Mouse (Mus musculus) thymus, postnatal 25 days (tissue): ENCODE results near the gene Krt17.
"Not testable (repeated sequence)": the region's sequence is repeated elsewhere in the genome, so short reads cannot be mapped to it uniquely, and the experiment has no call there.

Experiments used
- DNase-seq: peaks from one replicate; pipeline ENCODE4 v3.0.0; 2022

The Krt17 gene

DNA sequence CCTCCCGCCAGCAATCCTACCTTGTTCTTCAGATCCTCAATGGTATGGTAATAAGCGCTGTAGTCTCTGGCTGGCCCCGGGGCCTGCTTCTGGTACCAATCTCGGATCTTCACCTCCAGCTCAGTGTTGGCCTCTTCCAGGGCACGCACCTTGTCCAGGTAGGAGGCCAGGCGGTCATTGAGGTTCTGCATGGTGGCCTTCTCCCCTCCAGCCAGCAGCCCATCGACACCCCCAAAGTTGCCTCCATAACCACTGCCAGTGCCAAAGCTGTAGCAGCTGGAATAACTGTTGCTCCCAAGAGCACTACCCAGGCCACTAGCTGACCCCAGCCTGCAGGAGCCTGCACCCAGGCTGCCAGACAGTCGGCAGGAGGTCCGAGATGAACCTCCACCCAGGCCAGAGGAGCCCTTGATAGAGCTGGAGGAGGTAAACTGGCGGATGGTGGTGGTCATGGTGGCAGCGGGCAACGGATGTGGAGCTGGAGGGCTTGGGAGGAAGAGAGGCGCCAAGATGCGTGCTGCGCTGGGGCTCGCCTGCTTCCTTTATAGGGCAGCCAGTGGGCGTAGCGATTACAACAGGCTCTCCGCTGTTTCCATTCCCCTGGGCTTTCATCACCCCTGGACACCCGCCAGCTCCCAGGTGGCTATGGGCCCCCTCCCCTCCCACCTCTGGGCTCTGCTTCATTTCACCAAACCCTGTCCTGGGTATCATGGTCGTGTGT is at the start of gene Krt17:
TSS of gene Krt17 (minus strand) at position 516 of the 721 bp plus-strand sequence.
- DNase-seq = no peak

DNA sequence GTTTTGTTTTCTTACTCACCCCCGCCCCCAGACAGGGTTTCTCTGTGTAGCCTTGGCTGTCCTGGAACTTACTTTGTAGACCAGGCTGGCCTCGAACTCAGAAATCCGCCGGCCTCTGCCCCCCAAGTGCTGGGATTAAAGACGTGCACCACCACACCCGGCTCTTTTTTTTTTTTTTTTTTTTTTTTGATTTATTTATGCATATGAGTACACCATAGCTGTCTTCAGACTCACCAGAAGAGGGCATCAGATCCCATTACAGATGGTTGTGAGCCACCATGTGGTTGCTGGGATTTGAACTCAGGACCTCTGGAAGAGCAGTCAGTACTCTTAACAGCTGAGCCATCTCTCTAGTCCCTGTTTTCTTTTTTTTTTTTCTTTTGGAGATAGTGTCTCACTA is 47.8 kb upstream of the Krt17 start:
- not testable (repeated sequence) for DNase-seq

DNA sequence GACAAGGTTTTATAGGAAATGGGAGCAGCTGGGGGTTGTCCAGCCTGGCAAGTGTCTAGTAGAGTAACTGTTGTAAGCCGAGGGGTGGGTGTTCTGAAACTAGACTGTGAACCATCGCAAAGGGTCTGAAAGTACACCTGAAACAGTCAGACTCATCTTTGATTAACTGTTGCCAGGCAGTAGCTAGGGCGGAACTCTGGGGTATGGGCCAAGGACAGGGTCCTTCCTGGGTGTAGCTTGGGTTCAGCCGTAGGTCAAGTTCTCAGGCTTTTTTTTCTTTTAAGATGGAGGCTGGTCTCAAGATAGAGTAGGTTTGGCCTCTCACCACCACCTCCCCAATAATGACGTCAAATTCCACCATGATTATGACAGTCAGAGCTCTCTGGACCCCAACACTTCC is 47.1 kb upstream of the Krt17 start:
- no peak for DNase-seq

DNA sequence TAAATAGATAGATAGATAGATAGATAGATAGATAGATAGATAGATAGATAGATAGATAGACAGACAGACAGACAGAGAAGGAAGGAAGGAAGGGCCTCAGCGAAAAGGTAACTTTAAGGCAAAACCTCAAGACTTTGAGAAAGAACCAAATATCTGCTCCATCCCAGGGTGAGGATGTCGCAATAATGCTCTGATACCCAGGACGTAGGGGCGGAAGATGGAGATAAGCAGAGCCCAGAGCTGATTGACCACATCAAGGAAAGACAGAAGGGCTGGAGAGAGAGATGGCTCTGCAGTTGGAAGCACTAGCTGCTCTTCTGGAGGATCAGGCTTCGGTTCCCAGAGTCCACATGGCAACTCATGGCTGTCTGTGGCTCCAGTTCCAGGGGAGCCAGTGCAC is 40.5 kb upstream of the Krt17 start:
- DNase-seq = no peak

DNA sequence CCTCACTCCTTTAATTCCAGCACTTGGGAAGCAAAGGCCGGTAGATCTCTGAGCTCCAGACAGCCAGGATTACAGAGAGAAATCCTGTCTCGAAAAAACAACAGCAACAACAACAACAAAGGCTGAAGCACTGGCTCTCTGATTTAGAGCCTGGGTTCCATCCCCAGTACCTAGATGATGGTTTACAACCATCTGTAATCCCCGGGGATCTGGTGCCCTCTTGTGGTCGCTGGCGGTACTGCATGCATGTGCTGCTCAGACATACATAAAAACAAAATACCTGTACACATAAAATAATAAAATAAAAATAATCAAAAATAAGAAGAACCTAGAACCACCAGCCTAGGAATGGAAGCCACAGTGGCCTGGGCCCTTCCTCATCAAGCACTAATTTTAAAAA is 39.5 kb upstream of the Krt17 start:
- peak; percentile 66 for DNase-seq

DNA sequence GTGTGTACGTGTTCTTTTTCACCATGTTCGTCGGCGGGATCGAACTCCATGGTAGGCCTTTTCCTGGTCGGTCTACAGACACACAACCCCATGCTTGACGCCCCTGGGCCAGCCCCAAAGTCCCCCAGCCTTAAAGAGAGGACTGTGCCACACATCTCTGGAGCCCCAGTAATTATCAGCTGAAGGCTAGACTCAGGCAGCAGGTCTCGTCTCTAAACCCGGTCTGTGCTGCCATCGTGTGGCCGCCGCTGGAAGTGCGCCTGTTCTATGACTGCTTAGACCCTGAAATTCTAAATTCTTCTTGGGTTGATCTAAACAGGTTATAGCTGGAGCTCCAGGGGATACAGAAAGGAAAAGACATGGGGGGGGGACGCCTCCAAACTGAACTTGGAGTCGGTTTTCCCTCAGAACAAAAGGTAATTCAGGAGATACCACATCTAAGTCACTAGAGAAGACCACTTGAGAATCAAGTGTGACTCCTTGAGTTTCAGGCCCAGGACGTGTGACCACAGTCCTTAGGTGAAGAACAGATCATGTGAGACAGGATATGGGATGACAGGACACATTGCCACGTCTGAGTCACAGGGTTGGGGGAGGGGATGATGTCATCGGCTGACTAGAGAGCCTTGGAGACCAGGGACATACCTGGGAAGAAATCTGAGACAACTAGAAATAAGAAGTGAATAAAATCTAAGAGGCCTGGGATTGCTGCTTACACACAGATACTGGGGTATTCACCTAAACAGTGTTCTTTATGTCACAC is 37.6 kb upstream of the Krt17 start:
- DNase-seq = peak; percentile 83

DNA sequence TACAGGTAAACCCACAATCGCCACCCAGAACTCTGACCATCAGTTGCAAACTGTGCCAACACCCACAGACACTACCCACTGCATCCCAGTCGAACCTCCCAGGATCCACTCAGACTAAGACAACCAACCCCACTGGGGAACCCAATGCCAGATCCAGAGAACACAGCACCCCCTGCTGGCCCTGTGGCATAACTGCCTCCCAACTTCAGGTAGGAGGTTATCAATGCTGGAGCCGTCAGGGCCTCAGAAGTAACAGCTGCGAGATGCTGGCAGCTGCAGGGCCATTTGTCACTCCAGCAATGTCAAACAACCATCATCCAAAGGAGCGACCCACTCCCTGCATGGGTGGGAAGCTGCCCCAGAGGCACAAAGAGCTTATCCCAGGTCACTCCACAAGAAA is 37.0 kb upstream of the Krt17 start:
- no peak for DNase-seq

DNA sequence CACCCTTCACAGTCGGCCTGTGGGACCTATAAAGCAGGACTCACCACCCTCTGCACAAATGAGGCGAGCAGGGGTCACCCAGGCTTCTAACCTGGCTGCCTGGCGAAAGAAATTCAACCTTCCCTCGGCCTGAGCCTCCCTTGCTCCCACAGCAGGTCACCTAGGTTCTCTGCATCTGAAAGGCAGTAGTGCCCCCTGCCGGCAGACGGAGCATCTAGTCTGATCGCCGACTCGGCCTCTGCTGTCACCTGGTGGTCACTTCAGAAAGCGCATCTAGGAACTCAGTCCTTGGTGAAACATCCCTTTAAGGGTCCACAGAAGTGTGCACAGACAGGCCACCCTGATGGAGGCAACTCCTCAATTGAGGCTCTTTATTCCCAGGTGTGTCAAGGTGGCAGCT is 34.5 kb upstream of the Krt17 start:
- peak; percentile 81 for DNase-seq

DNA sequence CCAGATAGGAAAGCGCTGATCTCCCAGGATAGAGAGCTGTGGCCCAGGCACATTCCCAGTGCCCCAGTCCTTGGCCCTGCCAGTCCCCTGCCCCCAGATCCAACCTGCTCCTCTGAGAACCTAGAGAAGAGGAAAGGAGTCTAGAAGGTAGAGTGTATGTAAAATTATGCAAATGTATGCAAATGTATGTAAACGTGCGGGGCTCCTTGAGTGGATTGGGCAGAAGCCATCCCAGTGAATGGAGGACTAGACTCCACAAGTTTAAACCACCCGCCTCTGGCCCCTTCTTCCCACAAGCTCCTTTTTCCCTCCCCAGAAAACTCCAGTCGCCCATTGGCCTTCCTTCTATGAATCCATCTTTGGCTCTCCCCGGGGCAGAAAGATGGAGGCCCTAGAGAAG is 32.1 kb upstream of the Krt17 start:
- no peak for DNase-seq

DNA sequence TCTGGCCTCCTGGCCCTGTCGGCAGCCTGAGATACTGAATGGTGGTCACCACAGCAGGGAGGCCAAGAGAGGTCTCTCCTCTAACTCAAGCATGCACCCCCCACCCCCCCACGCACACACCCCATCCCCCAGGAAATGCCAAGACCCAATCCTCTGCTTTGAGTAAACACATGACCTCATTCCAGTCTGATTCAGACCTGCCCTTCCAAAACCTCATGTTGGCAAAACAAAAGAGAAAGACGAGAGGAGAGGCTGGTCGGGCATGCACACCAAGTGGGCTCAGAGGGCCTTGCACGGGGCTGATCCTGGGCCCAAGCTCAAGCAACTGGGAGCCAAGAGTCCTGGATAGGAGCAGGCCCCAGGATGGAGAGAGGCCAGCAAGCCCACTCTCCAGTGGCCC is 29.4 kb upstream of the Krt17 start:
- DNase-seq = no peak

DNA sequence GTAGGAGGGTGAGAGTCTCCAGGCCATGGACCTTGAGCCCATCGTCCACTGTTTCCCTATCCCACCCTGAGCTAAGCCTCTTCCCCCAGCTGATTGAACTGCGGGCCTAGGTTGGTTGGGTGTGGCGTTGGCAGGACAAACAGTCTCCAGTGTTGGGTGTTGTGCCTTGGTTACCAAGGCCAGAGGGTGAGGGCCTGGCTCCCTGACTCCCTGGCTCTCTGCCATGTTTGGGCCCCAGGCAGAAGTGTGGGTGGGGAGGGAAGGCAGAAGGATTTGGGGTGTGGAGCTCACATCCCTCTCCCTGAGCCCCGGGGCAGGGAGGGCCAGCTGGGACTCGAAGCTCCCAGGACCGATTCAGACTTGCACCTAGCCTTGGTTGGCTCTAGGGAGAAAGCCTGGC is 28.1 kb upstream of the Krt17 start:
- DNase-seq = no peak

DNA sequence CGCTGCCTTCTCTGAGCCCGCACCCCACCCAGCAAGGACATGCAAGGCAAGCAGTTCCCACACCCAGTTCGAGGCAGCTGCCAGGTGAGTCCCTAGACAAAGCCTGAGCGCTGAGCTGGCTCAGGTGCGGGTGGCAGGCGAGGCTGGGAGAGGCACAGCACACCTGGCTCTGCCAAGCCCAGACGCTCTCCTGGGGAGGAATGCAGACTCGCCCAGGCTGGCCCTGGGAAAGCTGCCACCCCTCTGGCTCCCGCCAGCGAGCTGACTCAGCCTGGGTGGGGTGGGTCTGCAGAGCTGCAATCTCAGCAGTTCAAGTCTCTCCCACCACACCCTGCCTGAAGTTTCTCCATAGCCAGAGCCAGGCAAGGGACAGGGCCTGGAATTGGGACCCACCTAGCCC is 26.2 kb upstream of the Krt17 start:
- no peak for DNase-seq

DNA sequence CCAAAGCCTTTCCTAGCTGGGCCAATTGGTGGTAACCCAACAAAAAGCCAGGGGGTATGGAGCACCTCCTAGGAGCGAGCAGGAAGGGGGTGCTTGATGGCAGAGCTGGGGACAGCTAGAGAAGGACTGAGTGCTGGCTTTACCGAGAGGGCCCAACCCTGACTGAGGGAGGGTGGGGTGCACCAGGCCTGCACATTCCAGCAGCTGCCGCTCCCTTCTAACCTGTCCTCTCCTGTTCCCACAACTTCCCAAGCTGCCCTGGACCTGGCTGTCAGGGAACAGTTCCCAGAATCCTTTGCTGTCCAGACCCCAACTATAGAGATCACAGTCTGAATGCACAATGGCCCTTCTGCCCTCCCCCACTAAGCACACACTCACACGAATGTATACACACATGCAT is 24.2 kb upstream of the Krt17 start:
- no peak for DNase-seq

DNA sequence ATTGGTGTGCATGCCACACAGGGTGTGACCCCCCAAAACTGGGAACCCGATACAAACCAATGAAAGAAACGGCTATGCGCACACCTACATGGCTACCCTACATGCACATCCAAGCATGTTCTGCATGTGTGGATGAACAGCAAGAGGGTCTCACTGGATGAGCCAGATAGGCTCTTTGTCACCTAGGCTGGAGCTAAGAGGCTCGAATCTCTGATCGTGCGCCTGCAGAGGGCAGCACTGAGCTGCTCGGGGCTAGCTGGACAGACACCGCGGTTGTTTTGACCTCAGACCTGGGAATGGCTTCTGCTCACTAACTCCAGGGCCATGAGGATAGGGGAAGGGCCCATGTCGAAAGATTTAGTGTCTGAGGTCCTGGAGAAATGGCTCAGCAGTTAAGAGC is 21.7 kb upstream of the Krt17 start:
- DNase-seq = peak; percentile 69

DNA sequence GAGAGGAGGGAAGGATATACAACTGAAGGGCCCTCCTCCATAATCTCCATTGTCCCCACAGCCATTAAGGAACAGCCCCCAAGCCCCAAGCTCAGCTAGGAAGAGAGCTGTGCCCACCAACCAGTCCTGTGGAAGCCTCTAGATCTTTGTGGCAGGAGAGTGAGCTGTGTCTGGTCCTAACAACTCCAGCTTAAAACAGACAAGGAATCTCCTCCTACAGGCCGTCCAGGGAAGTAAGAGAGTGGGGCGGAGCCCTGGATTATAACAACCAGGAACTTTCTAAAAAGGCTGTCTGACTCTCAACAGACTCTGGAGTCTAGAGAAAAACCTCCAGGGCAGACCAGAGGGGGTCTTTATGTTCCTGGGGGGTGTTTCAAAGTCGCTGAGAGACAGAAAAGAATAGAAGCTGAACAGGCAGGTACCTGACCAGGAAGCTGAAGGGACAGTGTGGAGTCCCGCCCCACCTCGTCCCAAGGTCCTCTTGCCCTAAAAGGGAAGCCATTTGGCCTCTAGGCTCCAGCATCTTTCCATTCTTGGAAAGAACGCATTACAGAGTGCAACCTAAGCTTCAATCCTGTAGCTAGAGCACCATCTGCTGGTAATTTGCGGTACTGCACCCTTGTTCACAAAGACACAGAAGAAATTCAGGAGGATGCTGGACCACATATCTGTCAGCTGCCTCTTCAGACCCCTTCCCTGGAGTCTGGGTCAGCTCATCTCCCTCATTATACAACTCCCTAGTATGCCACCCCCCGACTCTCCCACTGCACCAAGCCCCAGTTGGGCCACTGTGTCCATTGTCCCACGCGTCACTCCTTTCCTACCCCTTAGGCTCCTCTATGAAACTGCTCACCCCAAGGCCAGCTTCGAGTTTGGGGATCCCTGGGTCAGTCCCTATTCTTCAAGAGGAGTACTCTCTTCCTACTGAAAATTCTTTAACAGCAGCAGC is 21.0 kb upstream of the Krt17 start:
- peak; percentile 77 for DNase-seq

DNA sequence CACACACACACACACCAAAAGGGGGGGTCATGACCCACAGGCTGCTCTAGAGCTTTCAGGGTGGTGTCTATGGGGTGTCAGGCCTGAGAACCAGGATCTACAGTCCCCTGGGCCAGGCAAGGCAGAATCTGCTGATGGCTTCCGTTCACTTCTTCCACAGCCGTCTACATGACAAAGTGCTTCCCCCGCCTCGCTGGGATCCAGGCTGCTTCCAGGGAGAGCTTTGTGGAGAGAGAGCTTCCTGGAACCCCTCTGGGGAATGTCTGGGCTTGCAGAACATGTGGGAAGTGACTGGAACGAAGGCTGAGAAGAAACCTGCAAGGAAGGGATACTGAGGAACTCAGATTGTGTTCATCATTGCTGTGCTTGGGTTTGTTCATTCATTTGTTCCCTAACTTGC is 17.9 kb upstream of the Krt17 start:
- no peak for DNase-seq

DNA sequence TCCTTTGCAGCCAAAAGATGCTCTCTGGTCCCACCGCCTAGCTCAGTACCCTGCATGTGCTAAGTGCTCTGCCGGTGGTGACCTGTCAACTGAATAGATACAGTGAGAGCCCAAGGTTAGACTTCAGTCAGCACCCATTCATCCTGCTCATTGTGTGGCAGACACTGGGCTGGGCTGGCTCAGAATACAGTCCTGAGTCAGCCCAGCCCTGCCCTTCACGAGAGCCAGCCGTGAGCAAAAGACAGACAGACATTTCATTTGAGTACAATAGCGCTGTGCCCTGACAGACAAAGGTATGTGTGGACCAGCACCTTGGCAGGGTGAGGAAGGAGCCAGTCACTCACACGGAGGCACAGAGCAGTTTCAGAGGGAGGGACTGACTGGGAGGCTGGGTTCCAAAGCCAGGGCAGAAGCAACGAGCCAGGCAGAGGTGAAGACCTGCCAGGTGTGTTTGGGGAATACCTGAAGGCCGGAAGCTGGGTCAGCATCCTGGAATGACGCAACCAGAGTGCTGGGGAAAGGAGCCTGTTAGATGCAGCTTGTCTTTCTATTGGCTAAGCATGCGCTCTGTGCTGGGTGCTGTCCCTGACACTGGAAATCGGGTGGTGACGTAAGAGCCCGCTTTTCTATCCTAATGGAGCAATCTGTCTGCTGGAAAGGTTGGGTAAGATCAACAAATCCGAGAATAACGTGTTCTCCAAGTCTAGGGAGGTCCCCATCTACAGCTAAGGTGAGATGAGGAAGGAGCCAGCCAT is 17.1 kb upstream of the Krt17 start:
- no peak for DNase-seq

DNA sequence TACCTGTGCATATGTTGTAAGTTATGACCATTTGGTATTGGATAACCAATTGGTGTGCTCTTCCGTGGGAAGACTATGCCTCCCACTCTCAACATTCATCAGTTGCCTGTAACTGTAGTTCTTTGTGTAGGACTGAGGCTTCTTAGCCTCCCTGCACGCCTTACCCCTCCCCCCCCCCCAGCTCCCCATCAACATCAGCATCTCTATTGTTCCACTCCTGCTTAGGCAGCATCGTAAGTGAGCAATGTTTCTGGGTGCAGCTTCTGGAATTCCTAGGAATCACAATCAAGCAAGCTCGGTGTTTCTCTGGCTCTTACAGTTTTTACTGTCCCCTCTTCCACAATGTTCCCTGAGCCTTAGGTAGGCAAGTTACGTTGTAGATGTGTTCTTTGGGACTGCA is 14.6 kb upstream of the Krt17 start:
- DNase-seq = no peak

DNA sequence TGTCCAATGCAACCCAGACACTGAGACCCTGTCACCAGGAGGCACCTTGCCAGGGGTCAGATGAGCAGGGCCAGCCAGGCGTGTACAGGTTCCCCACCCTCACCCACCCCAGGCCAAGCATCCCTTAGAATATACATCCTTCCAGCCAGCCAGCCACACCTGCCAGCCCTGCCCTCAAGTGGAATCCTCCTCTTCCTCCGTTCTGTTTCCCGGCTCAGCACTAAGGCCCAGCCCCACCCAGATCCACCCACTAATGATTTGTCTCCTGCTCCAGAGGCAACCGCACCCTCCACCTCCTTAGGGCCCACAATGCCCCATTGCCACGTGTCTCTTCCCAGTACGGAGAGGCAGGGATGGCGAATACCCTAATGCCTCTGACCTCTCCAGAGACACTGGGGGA is 13.9 kb upstream of the Krt17 start:
- no peak for DNase-seq

DNA sequence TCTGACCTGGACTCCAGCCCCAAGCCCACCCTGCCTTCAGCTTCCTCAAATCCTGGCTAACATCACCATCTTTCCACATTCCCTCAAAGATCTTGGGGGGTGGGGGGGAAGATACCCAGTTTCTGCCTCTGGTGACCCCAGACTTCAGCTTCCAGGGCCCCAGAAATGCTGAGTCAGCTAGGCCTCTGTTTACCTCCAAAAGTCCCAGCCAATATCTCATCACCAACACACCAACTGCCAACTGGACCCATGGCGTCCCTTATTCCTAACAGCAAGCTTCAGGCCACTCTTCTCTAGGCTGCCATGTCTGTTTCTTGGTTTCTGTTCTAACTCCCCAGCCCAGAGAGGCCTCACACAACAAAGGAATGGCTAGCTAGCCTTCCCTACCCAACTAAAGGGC is 11.0 kb upstream of the Krt17 start:
- no peak for DNase-seq

DNA sequence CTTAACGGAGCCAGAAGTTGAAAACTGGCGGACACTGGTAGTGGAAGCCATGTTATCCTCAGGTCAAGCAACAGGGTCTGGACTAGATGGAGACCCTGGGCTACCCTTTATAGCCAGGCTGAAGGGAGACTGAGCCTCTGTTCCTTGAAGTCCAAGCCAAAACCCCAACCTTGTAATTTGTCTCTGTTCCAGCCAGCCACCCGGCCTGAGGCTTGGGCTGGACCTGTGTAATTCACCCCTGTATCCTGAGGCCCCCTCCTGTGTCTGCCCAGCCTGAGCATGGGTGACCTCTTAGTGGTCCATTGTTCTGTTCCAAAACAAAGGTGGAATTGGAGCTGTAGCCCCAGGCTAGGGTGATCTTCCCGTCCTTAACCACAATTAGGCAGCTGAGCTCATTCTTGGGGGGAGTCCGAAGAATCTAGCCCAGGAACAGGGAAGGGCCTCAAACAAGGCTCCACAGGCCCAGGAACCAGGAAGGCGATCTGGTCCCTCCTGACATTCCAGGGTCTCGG is 9.0 kb upstream of the Krt17 start, which contains the start of gene Krt42:
TSS of gene Krt42 (minus strand) at position 51 of the 512 bp plus-strand sequence.
- no peak for DNase-seq
